Mouse (Mus musculus): Measurements from ENCODE around the gene Nrp1. TPM values are rescaled to one million over a fixed set of nuclear protein-coding genes. Genes with fewer than 3 reads are reported as not detected.

Gene Nrp1
- polyA plus RNA-seq, 1 experiment from 2014 or later: 126 TPM

- Histone ChIP-seq H3K9ac (ENCODE audit: low read length) (no peak overlapping the region), H3K36me3 (ENCODE audit: control insufficient read depth, insufficient read depth, low read length) (peaks cover 94% of the 10 kb centered on the region), H3K4me3 (ENCODE audit: control insufficient read depth in 1 of 2, insufficient read depth in 1 of 2, low read depth in 1 of 2, low read length in 2 of 2) (no peak overlapping the region), H3K27me3 (ENCODE audit: control insufficient read depth, insufficient read depth, low read length) (no peaks in the 10 kb centered on the region), H3K27ac (replicated peaks in 1 of 2; ENCODE audit: control insufficient read depth in 1 of 2, insufficient read depth in 1 of 2, low read depth in 2 of 2, low read length in 2 of 2) (peak overlapping the region in 1 of 2 experiments; percentile 24; a peak in 1 of 4 replicates), H3K4me2 (ENCODE audit: low read length) (no peak overlapping the region), H3K9me3 (ENCODE audit: control insufficient read depth, low read length) (no peaks in the 10 kb centered on the region), H3K4me1 (ENCODE audit: control insufficient read depth in 2 of 2, insufficient read depth in 2 of 2, low read length in 2 of 2) (peaks cover 2 to 30% of the 10 kb centered on the region in 2 experiments)
- 65% methylated on average over 4 of the region's 4 CpGs for WGBS
- ATAC-seq (ENCODE audit: insufficient number of reproducible peaks, insufficient read depth, low FRiP score, low read depth): no peak
These were observed 108.5 kb downstream of the Nrp1 start for GRCm38 (mm10) chr8:128466681-128467430.

DNA sequence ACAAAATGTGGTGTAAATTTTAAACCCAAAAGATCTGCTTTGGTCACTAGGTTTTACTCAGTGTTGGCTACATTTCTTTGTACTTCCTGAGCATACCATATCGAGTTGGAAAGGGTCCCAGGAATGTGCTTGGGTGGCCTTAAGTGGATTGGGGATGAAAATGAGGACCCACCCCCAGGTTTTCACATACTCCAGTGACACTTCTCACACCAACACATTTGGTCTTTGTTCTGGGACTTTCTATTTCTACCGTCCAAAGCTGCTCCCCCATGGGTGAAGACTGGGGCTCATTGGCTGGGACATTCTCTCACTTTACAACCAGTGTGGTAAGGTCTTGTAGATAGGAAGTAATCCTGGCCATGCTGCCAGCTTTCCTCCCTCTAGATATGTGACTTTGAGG, 111.7 kb downstream of the Nrp1 start:
- 26% methylated on average over 2 of the region's 2 CpGs for WGBS
- no peak; the same call in 1 of the 2 replicates for ATAC-seq (ENCODE audit: insufficient number of reproducible peaks, insufficient read depth, low FRiP score, low read depth)
- no peaks in the 10 kb centered on the region for H3K9me3 ChIP-seq (ENCODE audit: control insufficient read depth, low read length)
- no peak overlapping the region for H3K4me2 ChIP-seq (ENCODE audit: low read length)
- H3K4me1 ChIP-seq (ENCODE audit: control insufficient read depth in 2 of 2, insufficient read depth in 2 of 2, low read length in 2 of 2): peaks cover 2 to 30% of the 10 kb centered on the region in 2 experiments
- H3K36me3 ChIP-seq (ENCODE audit: control insufficient read depth, insufficient read depth, low read length): peaks cover 92% of the 10 kb centered on the region
- H3K27me3 ChIP-seq (ENCODE audit: control insufficient read depth, insufficient read depth, low read length): no peaks in the 10 kb centered on the region
- H3K9ac ChIP-seq (ENCODE audit: low read length): no peak overlapping the region
- H3K4me3 ChIP-seq (ENCODE audit: control insufficient read depth in 1 of 2, insufficient read depth in 1 of 2, low read depth in 1 of 2, low read length in 2 of 2): no peak overlapping the region
- peak overlapping the region; percentile 12 to 50; a peak in 2 of 4 replicates for H3K27ac ChIP-seq (replicated peaks in 1 of 2; ENCODE audit: control insufficient read depth in 1 of 2, insufficient read depth in 1 of 2, low read depth in 2 of 2, low read length in 2 of 2)

- H3K27me3 ChIP-seq (ENCODE audit: control insufficient read depth, insufficient read depth, low read length): no peaks in the 10 kb centered on the region
- H3K9me3 ChIP-seq (ENCODE audit: control insufficient read depth, low read length): no peaks in the 10 kb centered on the region
- WGBS: 80% methylated on average over 2 of the region's 2 CpGs
- H3K4me1 ChIP-seq (ENCODE audit: control insufficient read depth in 2 of 2, insufficient read depth in 2 of 2, low read length in 2 of 2): peaks cover 0 to 29% of the 10 kb centered on the region in 2 experiments
- H3K9ac ChIP-seq (ENCODE audit: low read length): no peak overlapping the region
- H3K36me3 ChIP-seq (ENCODE audit: control insufficient read depth, insufficient read depth, low read length): peaks cover 94% of the 10 kb centered on the region
- H3K4me3 ChIP-seq (ENCODE audit: control insufficient read depth in 1 of 2, insufficient read depth in 1 of 2, low read depth in 1 of 2, low read length in 2 of 2): no peak overlapping the region
- H3K27ac ChIP-seq (replicated peaks in 1 of 2; ENCODE audit: control insufficient read depth in 1 of 2, insufficient read depth in 1 of 2, low read depth in 2 of 2, low read length in 2 of 2): 0 out of 4 replicates have a peak overlapping the region, but pooled peaks of 1 of the 2 experiments have one; percentile 50
- no peak overlapping the region for H3K4me2 ChIP-seq (ENCODE audit: low read length)
- no peak for ATAC-seq (ENCODE audit: insufficient number of reproducible peaks, insufficient read depth, low FRiP score, low read depth)
These were observed 112.8 kb downstream of the Nrp1 start for GRCm38 (mm10) chr8:128471186-128471585.

GRCm38 (mm10) chr8:128472871-128473270, 114.5 kb downstream of the Nrp1 start:
- Histone ChIP-seq H3K4me1 (ENCODE audit: control insufficient read depth in 2 of 2, insufficient read depth in 2 of 2, low read length in 2 of 2) (peaks cover 0 to 19% of the 10 kb centered on the region in 2 experiments), H3K36me3 (ENCODE audit: control insufficient read depth, insufficient read depth, low read length) (peaks cover 94% of the 10 kb centered on the region), H3K4me3 (ENCODE audit: control insufficient read depth in 1 of 2, insufficient read depth in 1 of 2, low read depth in 1 of 2, low read length in 2 of 2) (no peak overlapping the region), H3K27me3 (ENCODE audit: control insufficient read depth, insufficient read depth, low read length) (no peaks in the 10 kb centered on the region), H3K9me3 (ENCODE audit: control insufficient read depth, low read length) (no peaks in the 10 kb centered on the region), H3K27ac (replicated peaks in 1 of 2; ENCODE audit: control insufficient read depth in 1 of 2, insufficient read depth in 1 of 2, low read depth in 2 of 2, low read length in 2 of 2) (no peak overlapping the region), H3K4me2 (ENCODE audit: low read length) (no peak overlapping the region), H3K9ac (ENCODE audit: low read length) (no peak overlapping the region)
- no peak for ATAC-seq (ENCODE audit: insufficient number of reproducible peaks, insufficient read depth, low FRiP score, low read depth)
- 89% methylated on average over 2 of the region's 2 CpGs for WGBS

DNA sequence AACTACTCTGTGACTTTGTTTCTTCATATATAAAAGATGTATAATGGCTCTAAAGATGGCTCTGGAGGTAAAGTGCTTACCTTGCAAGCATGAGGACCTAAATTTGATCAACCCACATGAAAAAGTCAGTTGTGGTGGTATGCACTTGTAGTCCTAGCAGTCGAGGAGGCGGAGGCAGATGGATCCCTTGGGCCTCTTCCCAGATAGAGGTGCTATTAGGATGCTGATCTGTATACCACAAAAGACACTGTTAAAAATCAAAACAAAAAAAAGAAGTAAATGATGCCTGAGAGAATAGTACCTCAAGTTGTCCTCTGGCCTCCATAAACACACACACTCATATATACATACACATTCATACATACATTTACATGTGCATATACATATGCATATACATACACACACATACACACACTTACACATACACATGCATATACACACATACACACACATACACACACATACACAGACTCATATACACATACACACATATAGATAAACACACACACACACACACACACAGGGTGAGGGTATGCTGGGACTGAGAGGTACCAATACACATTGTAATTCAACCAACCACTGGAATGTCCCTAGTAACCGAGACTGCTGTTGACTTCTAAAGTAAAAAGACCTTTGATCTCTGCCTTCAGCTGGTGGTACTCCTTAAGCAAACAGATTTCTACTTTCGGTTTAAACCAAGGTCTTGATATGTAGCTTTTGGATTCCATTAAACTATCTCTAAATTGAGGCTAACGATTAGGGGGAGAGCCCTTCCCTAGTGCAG, 115.2 kb downstream of the Nrp1 start:
- ATAC-seq (ENCODE audit: insufficient number of reproducible peaks, insufficient read depth, low FRiP score, low read depth): no peak; the same call in 1 of the 2 replicates
- no peak overlapping the region for H3K27ac ChIP-seq (replicated peaks in 1 of 2; ENCODE audit: control insufficient read depth in 1 of 2, insufficient read depth in 1 of 2, low read depth in 2 of 2, low read length in 2 of 2)
- peaks cover 93% of the 10 kb centered on the region for H3K36me3 ChIP-seq (ENCODE audit: control insufficient read depth, insufficient read depth, low read length)

DNA sequence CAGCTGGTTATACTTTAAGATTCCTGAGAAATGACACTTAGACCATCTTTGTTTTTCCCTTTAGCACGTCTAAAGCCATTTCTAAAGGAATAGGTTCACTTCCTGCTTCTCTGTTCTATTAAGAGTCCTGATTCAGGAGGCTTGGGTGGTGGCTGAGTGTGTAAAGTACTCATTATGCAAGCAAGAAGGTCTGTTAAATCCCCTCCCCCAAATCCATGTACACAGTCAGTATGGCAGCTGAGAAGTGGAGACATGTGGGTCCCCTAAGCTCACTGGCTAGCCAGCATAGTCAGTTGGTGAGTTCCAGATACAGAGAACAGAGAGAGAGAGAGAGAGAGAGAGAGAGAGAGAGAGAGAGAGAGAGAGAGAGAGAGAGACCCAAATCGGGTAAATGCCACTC, 116.2 kb downstream of the Nrp1 start:
- H3K36me3 ChIP-seq (ENCODE audit: control insufficient read depth, insufficient read depth, low read length): peaks cover 92% of the 10 kb centered on the region
- H3K4me1 ChIP-seq (ENCODE audit: control insufficient read depth in 2 of 2, insufficient read depth in 2 of 2, low read length in 2 of 2): peaks cover 0 to 15% of the 10 kb centered on the region in 2 experiments; a peak in 3 of 4 replicates
- H3K4me2 ChIP-seq (ENCODE audit: low read length): no peak overlapping the region
- WGBS: 47% methylated on average over 2 of the region's 2 CpGs
- H3K27ac ChIP-seq (replicated peaks in 1 of 2; ENCODE audit: control insufficient read depth in 1 of 2, insufficient read depth in 1 of 2, low read depth in 2 of 2, low read length in 2 of 2): no peak overlapping the region
- no peaks in the 10 kb centered on the region for H3K27me3 ChIP-seq (ENCODE audit: control insufficient read depth, insufficient read depth, low read length)
- no peaks in the 10 kb centered on the region for H3K9me3 ChIP-seq (ENCODE audit: control insufficient read depth, low read length)
- no peak overlapping the region for H3K4me3 ChIP-seq (ENCODE audit: control insufficient read depth in 1 of 2, insufficient read depth in 1 of 2, low read depth in 1 of 2, low read length in 2 of 2)
- no peak for ATAC-seq (ENCODE audit: insufficient number of reproducible peaks, insufficient read depth, low FRiP score, low read depth)
- no peak overlapping the region for H3K9ac ChIP-seq (ENCODE audit: low read length)

More for the DNA sequence above, 115.2 kb downstream of the Nrp1 start:
- no peak overlapping the region for H3K9ac ChIP-seq (ENCODE audit: low read length)
- H3K27me3 ChIP-seq (ENCODE audit: control insufficient read depth, insufficient read depth, low read length): no peaks in the 10 kb centered on the region
- no peak overlapping the region for H3K4me3 ChIP-seq (ENCODE audit: control insufficient read depth in 1 of 2, insufficient read depth in 1 of 2, low read depth in 1 of 2, low read length in 2 of 2)
- 76% methylated on average over 5 of the region's 5 CpGs for WGBS
- no peaks in the 10 kb centered on the region for H3K9me3 ChIP-seq (ENCODE audit: control insufficient read depth, low read length)
- H3K4me2 ChIP-seq (ENCODE audit: low read length): no peak overlapping the region
- H3K4me1 ChIP-seq (ENCODE audit: control insufficient read depth in 2 of 2, insufficient read depth in 2 of 2, low read length in 2 of 2): peaks cover 0 to 19% of the 10 kb centered on the region in 2 experiments; a peak in 3 of 4 replicates

DNA sequence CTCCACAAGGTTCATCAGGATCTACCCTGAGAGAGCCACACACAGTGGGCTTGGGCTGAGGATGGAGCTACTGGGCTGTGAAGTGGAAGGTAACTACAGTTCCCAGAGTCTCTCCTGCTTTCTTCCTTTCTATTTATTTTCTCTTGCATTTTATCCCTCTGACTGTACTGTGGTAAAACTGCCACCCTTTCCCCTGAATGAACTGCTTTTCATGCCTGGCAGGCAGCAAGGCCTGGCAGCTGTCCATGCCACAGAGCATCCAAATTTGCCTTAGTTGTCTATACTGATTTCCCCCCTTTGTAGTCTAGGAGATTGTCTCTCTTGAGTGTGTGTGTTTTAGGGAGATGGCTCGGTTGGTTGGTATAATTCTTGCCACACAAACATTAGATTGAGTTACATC, 117.8 kb downstream of the Nrp1 start:
- Histone ChIP-seq H3K4me1 (ENCODE audit: control insufficient read depth in 2 of 2, insufficient read depth in 2 of 2, low read length in 2 of 2) (peaks cover 0 to 8% of the 10 kb centered on the region in 2 experiments; a peak in 2 of 4 replicates), H3K4me2 (ENCODE audit: low read length) (no peak overlapping the region), H3K4me3 (ENCODE audit: control insufficient read depth in 1 of 2, insufficient read depth in 1 of 2, low read depth in 1 of 2, low read length in 2 of 2) (no peak overlapping the region), H3K27me3 (ENCODE audit: control insufficient read depth, insufficient read depth, low read length) (no peaks in the 10 kb centered on the region), H3K27ac (replicated peaks in 1 of 2; ENCODE audit: control insufficient read depth in 1 of 2, insufficient read depth in 1 of 2, low read depth in 2 of 2, low read length in 2 of 2) (no peak overlapping the region), H3K36me3 (ENCODE audit: control insufficient read depth, insufficient read depth, low read length) (peaks cover 87% of the 10 kb centered on the region), H3K9me3 (ENCODE audit: control insufficient read depth, low read length) (no peaks in the 10 kb centered on the region), H3K9ac (ENCODE audit: low read length) (no peak overlapping the region)
- 77% methylated on average over 1 of the region's 1 CpGs for WGBS
- no peak for ATAC-seq (ENCODE audit: insufficient number of reproducible peaks, insufficient read depth, low FRiP score, low read depth)
